Mouse (Mus musculus) cerebellum, postnatal 14 days (tissue): ENCODE results near the gene Lsamp.
A peak's percentile ranks its signal among the peaks of the same experiment; 100 is the strongest.

Experiments used
- DNase-seq, 2 experiments: peaks; one replicate each; pipeline ENCODE4 v3.0.0; 2021; ENCODE audit warnings: mixed read lengths in 2 of 2

The Lsamp gene

GRCm38 (mm10) chr16:40692292-40692691 lies 708.1 kb downstream of the Lsamp start:
- no peak for DNase-seq

- no peak for DNase-seq
Observed at GRCm38 (mm10) chr16:40697253-40697652, 713.1 kb downstream of the Lsamp start.

GRCm38 (mm10) chr16:40708558-40708957 lies 724.4 kb downstream of the Lsamp start:
- DNase-seq = peak; percentile 17 to 43

GRCm38 (mm10) chr16:40709574-40709973 lies 725.4 kb downstream of the Lsamp start:
- DNase-seq = no peak

- DNase-seq = no peak
Observed at GRCm38 (mm10) chr16:40710068-40710467, 725.9 kb downstream of the Lsamp start.

GRCm38 (mm10) chr16:40710491-40710890 lies 726.3 kb downstream of the Lsamp start:
- no peak for DNase-seq

GRCm38 (mm10) chr16:40713725-40714124 lies 729.6 kb downstream of the Lsamp start:
- no peak for DNase-seq

GRCm38 (mm10) chr16:40739015-40739414 lies 754.9 kb downstream of the Lsamp start:
- peak; percentile 86 to 91 for DNase-seq

GRCm38 (mm10) chr16:40739771-40740170 lies 755.6 kb downstream of the Lsamp start:
- peak; percentile 13 to 36 for DNase-seq

- peak in 1 of 2 experiments; percentile 23 for DNase-seq
Observed at GRCm38 (mm10) chr16:40740273-40740672, 756.1 kb downstream of the Lsamp start.

- peak in 1 of 2 experiments; percentile 48 for DNase-seq
Observed at GRCm38 (mm10) chr16:40827191-40827590, 843.0 kb downstream of the Lsamp start.

GRCm38 (mm10) chr16:40831536-40831935 lies 847.4 kb downstream of the Lsamp start:
- no peak for DNase-seq

- no peak for DNase-seq
Observed at GRCm38 (mm10) chr16:40841765-40842164, 857.6 kb downstream of the Lsamp start.

- DNase-seq = no peak
Observed at GRCm38 (mm10) chr16:40866733-40867132, 882.6 kb downstream of the Lsamp start.

GRCm38 (mm10) chr16:40878301-40878700 lies 894.1 kb downstream of the Lsamp start:
- peak in 1 of 2 experiments; percentile 6 for DNase-seq

GRCm38 (mm10) chr16:40881942-40882341 lies 897.8 kb downstream of the Lsamp start:
- DNase-seq = no peak

- DNase-seq = no peak
Observed at GRCm38 (mm10) chr16:40891338-40891737, 907.2 kb downstream of the Lsamp start.

GRCm38 (mm10) chr16:40897768-40898327 lies 913.7 kb downstream of the Lsamp start:
- DNase-seq = no peak

- no peak for DNase-seq
Observed at GRCm38 (mm10) chr16:40907892-40908291, 923.7 kb downstream of the Lsamp start.

- DNase-seq = no peak
Observed at GRCm38 (mm10) chr16:40914141-40914540, 930.0 kb downstream of the Lsamp start.

- DNase-seq = no peak
Observed at GRCm38 (mm10) chr16:40930596-40930995, 946.4 kb downstream of the Lsamp start.

- DNase-seq = no peak
Observed at GRCm38 (mm10) chr16:40942266-40942665, 958.1 kb downstream of the Lsamp start.

GRCm38 (mm10) chr16:40945834-40946233 lies 961.7 kb downstream of the Lsamp start:
- DNase-seq = no peak

GRCm38 (mm10) chr16:40948013-40948412 lies 963.9 kb downstream of the Lsamp start:
- DNase-seq = no peak

- no peak for DNase-seq
Observed at GRCm38 (mm10) chr16:40959211-40959610, 975.0 kb downstream of the Lsamp start.
